Mouse (Mus musculus) myocyte (in vitro differentiated cells): ENCODE data around the gene Mars. TPM values are rescaled to one million over a fixed set of nuclear protein-coding genes. Genes with fewer than 3 reads are reported as not detected.

ENCODE experiments used
- H3K27me3 ChIP-seq: one replicate; pipeline ENCODE4 v1.6.1; 2011; ENCODE audit not compliant: control insufficient read depth, insufficient read depth, insufficient read length
- H3K36me3 ChIP-seq: one replicate; pipeline ENCODE4 v1.6.1; 2011; ENCODE audit not compliant: control insufficient read depth, insufficient read depth
- H3K4me2 ChIP-seq: one replicate; pipeline ENCODE4 v1.6.1; 2011; ENCODE audit warnings: low read depth, control low read depth
- H3K4me3 ChIP-seq: one replicate; pipeline ENCODE4 v1.5.1; 2011; ENCODE audit warnings: mild to moderate bottlenecking, control low read depth, moderate library complexity
- H3K79me2 ChIP-seq: one replicate; pipeline ENCODE4 v1.6.1; 2011; ENCODE audit not compliant: control insufficient read depth, insufficient read depth
- H3ac ChIP-seq: one replicate; pipeline ENCODE4 v1.6.1; 2011; ENCODE audit not compliant: control insufficient read depth, insufficient read length
- CEBPB ChIP-seq: IDR thresholded peaks from 2 replicates; pipeline ENCODE4 v1.6.1; 2011; ENCODE audit warnings: mild to moderate bottlenecking, moderate library complexity; ENCODE audit not compliant: poor library complexity, insufficient read depth, severe bottlenecking
- E2F4 ChIP-seq: IDR thresholded peaks from one replicate; pipeline ENCODE4 v1.6.1; 2011; ENCODE audit warnings: mild to moderate bottlenecking, control low read depth, moderate library complexity; ENCODE audit not compliant: insufficient read depth
- MAX ChIP-seq: IDR thresholded peaks from one replicate; pipeline ENCODE4 v1.6.1; 2011; ENCODE audit warnings: low read depth, mild to moderate bottlenecking, control low read depth
- MYOD1 ChIP-seq, 3 experiments: IDR thresholded peaks; one replicate each; pipeline ENCODE4 v1.6.1; 2011; ENCODE audit warnings: control low read depth in 2 of 3, low read depth in 2 of 3, mild to moderate bottlenecking in 2 of 3, moderate library complexity in 1 of 3; ENCODE audit not compliant: insufficient read length in 2 of 3, control insufficient read depth in 1 of 3
- MYOG ChIP-seq, 3 experiments: IDR thresholded peaks; one replicate each; pipeline ENCODE4 v1.6.1; 2011; ENCODE audit warnings: control low read depth in 2 of 3, low read depth in 2 of 3, mild to moderate bottlenecking in 2 of 3; ENCODE audit not compliant: insufficient read length in 2 of 3, control insufficient read depth in 1 of 3, insufficient read depth in 1 of 3
- POLR2A ChIP-seq: IDR thresholded peaks from one replicate; pipeline ENCODE4 v1.6.1; 2011; ENCODE audit warnings: low read depth, mild to moderate bottlenecking, control low read depth, moderate library complexity; ENCODE audit not compliant: insufficient read length
- POLR2AphosphoS2 ChIP-seq: IDR thresholded peaks from one replicate; pipeline ENCODE4 v1.6.1; 2011; ENCODE audit warnings: low read depth, control low read depth; ENCODE audit not compliant: insufficient read length
- REST ChIP-seq: IDR thresholded peaks from one replicate; pipeline ENCODE4 v1.6.1; 2011; ENCODE audit warnings: mild to moderate bottlenecking, control low read depth, moderate library complexity; ENCODE audit not compliant: insufficient read depth, insufficient read length
- SRF ChIP-seq: IDR thresholded peaks from one replicate; pipeline ENCODE4 v1.6.1; 2011; ENCODE audit warnings: low read depth; ENCODE audit not compliant: control insufficient read depth, insufficient read length
- TCF12 ChIP-seq: IDR thresholded peaks from one replicate; pipeline ENCODE4 v1.6.1; 2011; ENCODE audit warnings: mild to moderate bottlenecking, control low read depth; ENCODE audit not compliant: poor library complexity, insufficient read depth, severe bottlenecking
- TCF3 ChIP-seq: IDR thresholded peaks from one replicate; pipeline ENCODE4 v1.6.1; 2011; ENCODE audit warnings: low read depth, control low read depth; ENCODE audit not compliant: insufficient read length
- USF1 ChIP-seq: IDR thresholded peaks from one replicate; pipeline ENCODE4 v1.6.1; 2011; ENCODE audit warnings: low read depth, mild to moderate bottlenecking, control low read depth, moderate library complexity
- polyA plus RNA-seq: library from polyadenylated mRNA; unstranded; fragments of >200 nt; fragmentation: generic; extraction: Trizol; gene quantifications from one replicate; pipeline ENCODE4 v1.2.1, GENCODE M21; 2012; ENCODE audit warnings: missing spikeins

The Mars gene
- polyA plus RNA-seq, 1 experiment, result 280 TPM

DNA sequence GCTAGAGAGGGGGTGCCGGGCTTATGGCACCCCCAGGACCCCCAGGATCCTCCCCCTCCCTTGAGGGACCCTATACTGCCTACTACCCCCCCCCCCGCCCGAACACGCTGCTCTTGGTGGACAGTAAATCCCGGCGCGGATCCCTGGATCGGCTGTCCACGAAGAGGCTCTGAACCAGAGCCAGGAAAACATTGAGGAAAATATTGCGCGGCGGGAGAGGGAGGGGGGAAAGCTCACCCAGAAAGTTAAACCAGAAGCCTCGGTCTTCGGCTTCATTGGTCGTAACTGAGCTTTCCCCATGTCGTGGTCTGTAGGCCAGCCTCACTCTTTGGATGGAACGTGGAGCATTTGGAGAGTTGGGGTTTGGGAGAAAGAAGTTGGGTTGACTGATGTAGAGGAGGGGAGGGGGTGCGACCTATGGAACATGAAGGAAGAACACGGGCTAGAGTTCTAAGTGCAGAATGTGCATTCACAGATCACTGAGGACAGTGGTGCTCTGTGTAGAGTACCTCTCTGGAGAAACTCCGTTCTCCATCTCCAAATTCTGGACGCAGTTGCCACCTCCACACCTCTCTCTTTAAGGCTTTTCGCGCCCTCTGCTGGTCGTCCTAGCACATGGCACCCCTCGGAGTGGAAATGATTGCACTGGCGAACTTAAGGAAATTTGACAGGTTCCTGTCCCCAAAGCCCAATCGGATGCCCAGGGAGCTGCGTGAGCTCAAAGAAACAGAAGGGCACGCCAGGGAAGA is 30.5 kb upstream of the Mars start, which contains the start of gene Gli1:
TSS of gene Gli1 (minus strand) at position 84 of the 749 bp plus-strand sequence.
- Histone ChIP-seq H3K4me2 (peak within 1 kb of the TSS; percentile 100), H3K79me2 (no peaks in the 10 kb centered on the region), H3K4me3 (peak within 1 kb of the TSS; percentile 37), H3K36me3 (no peaks in the 10 kb centered on the region), H3ac (no peak within 1 kb of the TSS), H3K27me3 (no peaks in the 10 kb centered on the region)
- TF ChIP-seq CEBPB (no peak), MAX (peak; percentile 30)

- no peak for TF ChIP-seq MYOG (IDR thresholded peaks at IDR 0.05; ENCODE audit: control insufficient read depth in 1 of 3, insufficient read depth in 1 of 3, insufficient read length in 2 of 3, low read depth in 2 of 3)
- no peak for TF ChIP-seq MYOD1 (IDR thresholded peaks at IDR 0.05; ENCODE audit: control insufficient read depth in 1 of 3, insufficient read length in 2 of 3, low read depth in 2 of 3)
- no peak for TF ChIP-seq SRF
- TF ChIP-seq E2F4, result no peak
- no peak for TF ChIP-seq REST
- no peak for TF ChIP-seq POLR2AphosphoS2
- Histone ChIP-seq H3K36me3 (no peaks in the 10 kb centered on the region), H3K4me3 (peak overlapping the region; percentile 37), H3ac (no peak overlapping the region), H3K4me2 (peak overlapping the region; percentile 100), H3K79me2 (no peaks in the 10 kb centered on the region), H3K27me3 (no peaks in the 10 kb centered on the region)
Measured at GRCm38 (mm10) chr10:127341360-127341690, 29.7 kb upstream of the Mars start.

- Histone ChIP-seq H3K4me2 (peak overlapping the region; percentile 100), H3K4me3 (peak overlapping the region; percentile 37), H3K27me3 (no peaks in the 10 kb centered on the region), H3K36me3 (no peaks in the 10 kb centered on the region), H3ac (no peak overlapping the region), H3K79me2 (no peaks in the 10 kb centered on the region)
- TF ChIP-seq SRF (no peak), MYOD1 (IDR thresholded peaks at IDR 0.05; ENCODE audit: control insufficient read depth in 1 of 3, insufficient read length in 2 of 3, low read depth in 2 of 3) (no peak), TCF12 (no peak), MYOG (IDR thresholded peaks at IDR 0.05; ENCODE audit: control insufficient read depth in 1 of 3, insufficient read depth in 1 of 3, insufficient read length in 2 of 3, low read depth in 2 of 3) (no peak), USF1 (no peak), TCF3 (no peak), POLR2A (no peak), POLR2AphosphoS2 (no peak), REST (no peak), MAX (no peak), CEBPB (no peak), E2F4 (no peak)
Measured at GRCm38 (mm10) chr10:127340577-127341359, 29.2 kb upstream of the Mars start.

DNA sequence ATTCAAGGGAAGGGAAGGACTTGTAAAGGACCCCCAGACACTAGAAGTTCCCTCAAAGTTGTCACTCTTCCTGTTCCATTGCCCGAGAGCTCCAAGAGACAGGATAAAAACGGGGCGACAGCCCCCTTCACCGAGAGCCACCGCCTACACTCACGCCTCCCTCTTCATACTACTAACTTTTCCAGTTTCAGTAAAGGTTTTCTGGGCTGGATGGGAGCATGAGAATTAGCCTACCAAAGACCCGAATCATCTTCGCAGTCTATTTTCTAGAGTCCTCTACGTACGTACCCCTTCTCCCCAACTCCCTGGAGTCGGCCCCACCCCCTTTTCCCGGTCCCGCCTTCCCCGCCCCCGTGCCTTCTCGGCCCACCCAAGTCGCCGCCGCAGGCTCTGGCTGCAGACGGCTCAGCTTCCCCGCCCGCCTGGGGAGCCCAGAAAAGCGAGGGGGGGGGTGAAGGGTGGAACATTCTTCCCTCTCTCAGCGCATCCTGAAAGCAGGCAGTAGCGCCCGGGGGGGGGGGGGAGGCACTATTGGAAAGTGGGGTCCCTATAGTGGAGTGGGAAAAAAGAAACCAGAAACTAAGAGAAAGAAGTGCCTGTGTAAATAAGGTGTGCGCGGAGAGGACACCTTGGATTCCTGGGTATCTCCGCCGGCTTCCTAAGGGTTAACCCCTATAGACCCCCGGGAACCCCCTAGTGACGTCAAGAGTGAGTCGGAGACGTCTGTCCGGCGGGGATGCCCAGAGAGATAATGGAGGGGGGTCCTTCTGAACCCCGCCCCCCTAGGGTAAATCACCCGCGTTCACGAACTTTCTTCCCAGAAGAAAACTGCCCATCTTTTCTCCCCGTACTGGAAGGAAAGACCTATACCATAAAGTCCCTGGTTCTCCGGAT is 28.3 kb upstream of the Mars start:
- peak overlapping the region; percentile 100 for H3K4me2 ChIP-seq
- H3K36me3 ChIP-seq, result no peaks in the 10 kb centered on the region
- peak overlapping the region; percentile 37 for H3K4me3 ChIP-seq
- no peaks in the 10 kb centered on the region for H3K79me2 ChIP-seq
- no peaks in the 10 kb centered on the region for H3K27me3 ChIP-seq
- TF ChIP-seq TCF12 (no peak), MYOG (IDR thresholded peaks at IDR 0.05; ENCODE audit: control insufficient read depth in 1 of 3, insufficient read depth in 1 of 3, insufficient read length in 2 of 3, low read depth in 2 of 3) (no peak), E2F4 (no peak)
- H3ac ChIP-seq, result no peak overlapping the region
